ENCODE assay signal across 13 mouse cellular contexts in the genomic region with DNA sequence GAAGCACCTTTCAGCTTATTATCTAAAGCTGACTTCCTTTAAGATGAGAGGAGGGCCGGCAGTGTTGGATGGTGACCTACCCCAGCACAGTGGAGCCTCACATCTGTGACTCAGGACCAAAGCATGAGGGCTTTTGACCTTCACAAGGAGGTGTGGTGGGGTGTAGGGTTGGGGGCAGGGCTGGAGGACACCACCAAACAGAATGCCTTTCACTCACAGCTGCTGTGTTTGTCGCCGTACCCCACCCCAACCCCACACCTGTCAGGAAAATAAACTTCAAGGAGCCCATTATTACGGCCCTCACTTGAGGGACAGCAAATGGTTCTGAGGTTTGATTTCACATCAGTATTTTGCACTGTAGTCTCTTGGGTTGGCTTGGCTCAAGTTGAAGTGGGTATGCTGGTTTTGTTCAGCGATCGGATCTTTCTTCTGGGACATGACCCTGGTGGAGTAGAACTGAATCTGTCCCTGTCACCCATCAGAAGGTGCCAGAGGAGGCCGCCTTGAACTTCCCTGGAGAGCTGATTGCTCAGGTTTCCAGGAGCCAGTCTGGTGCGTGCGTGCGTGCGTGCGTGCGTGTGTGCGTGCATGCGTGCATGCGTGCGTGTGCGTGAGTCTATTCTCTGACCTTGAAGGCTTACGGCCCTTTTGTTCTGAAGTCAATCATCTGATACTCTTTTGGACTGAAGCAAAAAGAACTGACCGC. TPM values are rescaled to one million over a fixed set of nuclear protein-coding genes. Genes with fewer than 3 reads are reported as not detected.
DNase-seq lines count a peak whose midpoint lies in the region; ATAC-seq and TF ChIP-seq lines count a peak whose summit lies in the region.
"Had no signal": no experiment of that assay in that cellular context is flagged by ENCODE, and none has a peak within 500 bp of the region (broad histone marks: within the 10 kb centered on the region; RNA-seq: fewer than 3 reads in every experiment).

No protein-coding gene starts in this region.

- no peaks in the 10 kb centered on the region for H3K36me3 ChIP-seq in heart, embryonic 16.5 days (ENCODE audit: control insufficient read depth, insufficient read depth)
- H3K36me3 ChIP-seq in lung, postnatal 0 days (ENCODE audit: insufficient read depth, low read length): no peaks in the 10 kb centered on the region
- no peaks in the 10 kb centered on the region for H3K36me3 ChIP-seq in midbrain, embryonic 13.5 days

- TF ChIP-seq CTCF in lung, postnatal 0 days (IDR thresholded peaks at IDR 0.05): no peak

- TF ChIP-seq EP300 in lung, postnatal 0 days (IDR thresholded peaks at IDR 0.05): no peak

- H3K27ac ChIP-seq in heart, embryonic 16.5 days (ENCODE audit: low read length): no peak overlapping the region
- H3K27ac ChIP-seq in lung, postnatal 0 days (ENCODE audit: low read length): no peak overlapping the region
- H3K27ac ChIP-seq in midbrain, embryonic 13.5 days: peak overlapping the region; percentile 35; the same call in 1 of the 2 replicates
- H3K27ac ChIP-seq: gastrocnemius, adult 2 months had no signal

- ATAC-seq in heart, embryonic 16.5 days (replicated peaks; ENCODE audit: extremely low read depth, insufficient read depth, low FRiP score): peak; percentile 57
- ATAC-seq in lung, postnatal 0 days: peak; percentile 62; the same call in 1 of the 2 replicates
- ATAC-seq in midbrain, embryonic 13.5 days: peak; percentile 21; the same call in 1 of the 2 replicates

- no peak overlapping the region for H3K4me2 ChIP-seq in heart, embryonic 16.5 days (ENCODE audit: low read depth, low read length)
- no peak overlapping the region for H3K4me2 ChIP-seq in lung, postnatal 0 days (replicated peaks; ENCODE audit: low read depth, low read length)
- no peak overlapping the region for H3K4me2 ChIP-seq in midbrain, embryonic 13.5 days (replicated peaks)

- no peak overlapping the region for H3K4me3 ChIP-seq in heart, embryonic 16.5 days (ENCODE audit: low read length)
- no peak overlapping the region for H3K4me3 ChIP-seq in lung, postnatal 0 days (ENCODE audit: low read depth, low read length)
- no peak overlapping the region for H3K4me3 ChIP-seq in midbrain, embryonic 13.5 days (replicated peaks)
- H3K4me3 ChIP-seq: erythroblast, embryonic 14.5 days; gastrocnemius, adult 2 months had no signal

- no peak overlapping the region for H3K9ac ChIP-seq in heart, embryonic 16.5 days (ENCODE audit: low read length)
- H3K9ac ChIP-seq in lung, postnatal 0 days (replicated peaks; ENCODE audit: low read depth): no peak overlapping the region
- H3K9ac ChIP-seq in midbrain, embryonic 13.5 days (replicated peaks): no peak overlapping the region

- no peak for DNase-seq in heart, postnatal 25 days (ENCODE audit: low spot score)
- no peak for DNase-seq in lung, postnatal 0 days (ENCODE audit: low spot score)
- DNase-seq in lung, adult 18-20 months: no peak
- DNase-seq in adrenal gland, postnatal 10 days: peak; percentile 51
- DNase-seq in layer of hippocampus, postnatal 10 days (ENCODE audit: low spot score in 2 of 2): no peak
- no peak for DNase-seq in testis, postnatal 14 days (ENCODE audit: low spot score)
- DNase-seq: cerebellum, postnatal 25 days; gastrocnemius, adult 2 months; lung, postnatal 36 days; thymus, postnatal 36 days had no signal

- intact Hi-C loops in heart, postnatal 25 days (cut with DNase I): no loop called here

- H3K4me1 ChIP-seq in heart, embryonic 16.5 days (ENCODE audit: control insufficient read depth, insufficient read depth, low read length): peaks cover 18% of the 10 kb centered on the region
- no peaks in the 10 kb centered on the region; the same call in 1 of the 2 replicates for H3K4me1 ChIP-seq in lung, postnatal 0 days (ENCODE audit: insufficient read depth, low read depth, low read length)
- H3K4me1 ChIP-seq in midbrain, embryonic 13.5 days (replicated peaks): peaks cover 24% of the 10 kb centered on the region

- WGBS in heart, embryonic 16.5 days: 81% methylated on average over 20 of the region's 20 CpGs
- 82% methylated on average over 20 of the region's 20 CpGs for WGBS in lung, postnatal 0 days
- WGBS in midbrain, embryonic 13.5 days: 60% methylated on average over 20 of the region's 20 CpGs

- no peaks in the 10 kb centered on the region for H3K27me3 ChIP-seq in heart, embryonic 16.5 days (ENCODE audit: control insufficient read depth, insufficient read depth, low read length)
- H3K27me3 ChIP-seq in lung, postnatal 0 days (replicated peaks; ENCODE audit: insufficient read depth, low read length): no peaks in the 10 kb centered on the region
- H3K27me3 ChIP-seq in midbrain, embryonic 13.5 days: no peaks in the 10 kb centered on the region

- H3K9me3 ChIP-seq in heart, embryonic 16.5 days (replicated peaks; ENCODE audit: control insufficient read depth, low read length): no peaks in the 10 kb centered on the region
- no peaks in the 10 kb centered on the region for H3K9me3 ChIP-seq in lung, postnatal 0 days (ENCODE audit: low read length)
- no peaks in the 10 kb centered on the region for H3K9me3 ChIP-seq in midbrain, embryonic 13.5 days

RNA-seq across cellular contexts. Expression of gene Chst11, which starts 51.2 kb away (rescaled TPM):
- polyA plus RNA-seq in heart, embryonic 16.5 days (2015; fragmentation: Nextera tagmentation; extraction: Ambion mirVana): 2.3 and 2.6 TPM in 2 replicates
- total RNA-seq in heart, postnatal 25 days (2021): 1 to 10 TPM; 2.8 to 3.4 TPM
- 0.74 and 0.98 TPM in 2 replicates for polyA plus RNA-seq in lung, postnatal 0 days (2015; fragmentation: Nextera tagmentation; extraction: Ambion mirVana)
- 10 to 100 TPM; 23.2 to 23.3 TPM for total RNA-seq in adrenal gland, postnatal 10 days (2021)
- polyA plus RNA-seq in midbrain, embryonic 13.5 days (2015; fragmentation: Nextera tagmentation; extraction: Ambion mirVana): 2.9 TPM in 2 replicates
- total RNA-seq in layer of hippocampus, postnatal 10 days (2021): 10 to 100 TPM; 51.2 to 56.1 TPM

Comparison
In these comparisons a context has a peak if more than half of its experiments do, and no peak if none do; other contexts are left out.
1. RNA of gene Chst11, which starts 51.2 kb away (total RNA-seq): 51.2 to 56.1 TPM in layer of hippocampus, postnatal 10 days and 23.2 to 23.3 TPM in adrenal gland, postnatal 10 days; 2.8 to 3.4 TPM in heart, postnatal 25 days; every median in the first group is over 4 times any median in the second.
2. Peak in every context shown above with its lines, with median percentiles within 50 percentile points of each other: ATAC-seq.